Mouse (Mus musculus): ENCODE results near the gene Tyw3.

DNA sequence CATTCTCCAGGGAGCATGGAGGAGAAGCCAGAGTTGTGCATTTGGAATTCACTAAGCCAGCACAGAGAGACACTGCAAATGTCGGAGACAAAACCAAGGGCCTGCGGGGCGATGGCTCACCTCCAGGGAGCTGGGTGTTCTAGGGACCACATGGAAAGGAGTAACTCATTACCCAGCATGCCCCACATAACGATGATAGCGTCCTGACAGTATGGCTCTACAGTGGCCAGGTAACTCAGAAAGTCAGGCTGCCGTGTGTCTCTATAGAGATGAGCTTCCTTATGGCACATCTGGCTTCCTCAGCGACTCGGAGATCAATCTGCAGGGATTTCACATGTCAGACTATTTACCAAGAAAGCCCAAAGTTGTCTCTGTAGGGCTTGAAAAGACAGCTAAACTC, 17.9 kb upstream of the Tyw3 start:
- TF ChIP-seq GATA1 (IDR thresholded peaks at IDR 0.05; ENCODE audit: low read length) (no peak), TAL1 (IDR thresholded peaks at IDR 0.05; ENCODE audit: low read length) (no peak)
